Mouse (Mus musculus) liver, embryonic 14.5 days (tissue): ENCODE measurements around the gene Tmem132b. TPM values are rescaled to one million over a fixed set of nuclear protein-coding genes. Genes with fewer than 3 reads are reported as not detected.

Experiments
- ATAC-seq: fragments of 200-750 bp; cut with Nextera tagmentation; 2 replicates; pipeline ENCODE4 v1.8.0; 2017; ENCODE audit warnings: moderate number of reproducible peaks, mild to moderate bottlenecking, moderate library complexity; ENCODE audit not compliant: insufficient read depth
- DNase-seq, 3 experiments: peaks; one replicate each; pipeline ENCODE4 v3.0.0-alpha.2; 2012 to 2013; ENCODE audit warnings: low read depth in 3 of 3, low spot score in 3 of 3
- H3K27ac ChIP-seq: fragments of 300-500 bp; sonication (generic); 2 replicates; pipeline ENCODE4 v1.5.1; 2014; ENCODE audit warnings: moderate library complexity, mild to moderate bottlenecking, control low read depth, inconsistent platforms
- H3K27me3 ChIP-seq: fragments of 300-500 bp; sonication (generic); 2 replicates; pipeline ENCODE4 v1.6.1; 2014; ENCODE audit warnings: mild to moderate bottlenecking, low read length, moderate library complexity; ENCODE audit not compliant: control insufficient read depth, insufficient read depth
- H3K36me3 ChIP-seq: fragments of 300-500 bp; sonication (generic); replicated peaks from 2 replicates; pipeline ENCODE4 v1.6.1; 2014; ENCODE audit warnings: low read depth; ENCODE audit not compliant: control insufficient read depth, insufficient read depth
- H3K4me1 ChIP-seq, 2 experiments: fragments of 200-500 bp in 1 of 2; fragments of 300-500 bp in 1 of 2; sonication (generic) in 1 of 2; replicated peaks; 2 replicates each; pipeline ENCODE4 v1.6.1; 2012 to 2014; ENCODE audit warnings: antibody characterized with exemption in 1 of 2, inconsistent platforms in 1 of 2, low read length in 1 of 2; ENCODE audit not compliant: control insufficient read depth in 2 of 2, insufficient read depth in 2 of 2
- H3K4me2 ChIP-seq: fragments of 300-500 bp; sonication (generic); 2 replicates; pipeline ENCODE4 v1.6.1; 2014; ENCODE audit warnings: low read depth, mild to moderate bottlenecking, control low read depth, moderate library complexity
- H3K4me3 ChIP-seq, 2 experiments: fragments of 200-500 bp in 1 of 2; fragments of 300-500 bp in 1 of 2; sonication (generic) in 1 of 2; 2 replicates each; pipeline ENCODE4 v1.5.1; 2012 to 2014; ENCODE audit warnings: low read depth in 2 of 2, low read length in 2 of 2, mild to moderate bottlenecking in 2 of 2, control low read depth in 1 of 2, inconsistent platforms in 1 of 2, moderate library complexity in 1 of 2; ENCODE audit not compliant: insufficient read depth in 1 of 2
- H3K9ac ChIP-seq: fragments of 300-500 bp; sonication (generic); replicated peaks from 2 replicates; pipeline ENCODE4 v1.6.1; 2014; ENCODE audit warnings: mild to moderate bottlenecking, control low read depth, moderate library complexity
- H3K9me3 ChIP-seq: fragments of 300-500 bp; sonication (generic); 2 replicates; pipeline ENCODE4 v1.6.1; 2016; ENCODE audit warnings: low read length, mixed read lengths; ENCODE audit not compliant: control insufficient read depth
- CTCF ChIP-seq: IDR thresholded peaks from 2 replicates; pipeline ENCODE4 v1.5.1; 2016; ENCODE audit warnings: antibody characterized with exemption, low read depth, control low read depth
- EP300 ChIP-seq: IDR thresholded peaks from 2 replicates; pipeline ENCODE4 v1.6.1; 2016; ENCODE audit warnings: antibody characterized with exemption, low read depth
- WGBS: fragments of 180-500 bp; shearing (Covaris S2); extraction: QIAGEN DNeasy Blood & Tissue Kit; methylation state at CpG from one replicate; pipeline ENCODE4 v1.1.7; 2014; ENCODE audit not compliant: insufficient replicate concordance; 5-methylcytosine and 5-hydroxymethylcytosine counted together
- polyA plus RNA-seq, 2 experiments: library from polyadenylated mRNA; depleted of rRNA in 1 of 2; stranded (reverse) in 1 of 2; unstranded in 1 of 2; fragments of >200 nt; fragmentation: Nextera tagmentation in 1 of 2; extraction: Ambion mirVana in 1 of 2; gene quantifications; 2 replicates each; pipeline versions ENCODE4 v1.2.1 to v1.2.3; 2012 to 2014

The Tmem132b gene
- polyA plus RNA-seq, 2 experiments, result not detected

- H3K9me3 ChIP-seq, result no peaks in the 10 kb centered on the region
- no peaks in the 10 kb centered on the region for H3K4me1 ChIP-seq
- DNase-seq (no peak), ATAC-seq (no peak)
- no peak overlapping the region for H3K4me2 ChIP-seq
- WGBS, result 28% methylated on average over 2 of the region's 2 CpGs
- no peak for TF ChIP-seq CTCF
- no peak for TF ChIP-seq EP300
- H3K27ac ChIP-seq, result no peak overlapping the region
- no peaks in the 10 kb centered on the region for H3K27me3 ChIP-seq
- no peak overlapping the region for H3K9ac ChIP-seq
- no peak overlapping the region for H3K4me3 ChIP-seq
- no peaks in the 10 kb centered on the region for H3K36me3 ChIP-seq
Measured at GRCm38 (mm10) chr5:125649982-125650381, 118.4 kb downstream of the Tmem132b start.

- WGBS, result 72% methylated on average over 5 of the region's 5 CpGs
- Histone ChIP-seq H3K27ac (no peak overlapping the region), H3K36me3 (no peaks in the 10 kb centered on the region), H3K4me1 (no peaks in the 10 kb centered on the region), H3K4me3 (no peak overlapping the region), H3K9me3 (no peaks in the 10 kb centered on the region), H3K9ac (no peak overlapping the region), H3K27me3 (no peaks in the 10 kb centered on the region), H3K4me2 (no peak overlapping the region)
- no peak for ATAC-seq
- no peak for TF ChIP-seq EP300
- no peak for TF ChIP-seq CTCF
- no peak for DNase-seq
Measured at GRCm38 (mm10) chr5:125658101-125658500, 126.5 kb downstream of the Tmem132b start.

- 56% methylated on average over 14 of the region's 14 CpGs for WGBS
- ATAC-seq (no peak), DNase-seq (no peak)
- no peak for TF ChIP-seq CTCF
- TF ChIP-seq EP300, result no peak
- Histone ChIP-seq H3K36me3 (no peaks in the 10 kb centered on the region), H3K9ac (no peak overlapping the region), H3K9me3 (no peaks in the 10 kb centered on the region), H3K27ac (no peak overlapping the region), H3K4me2 (no peak overlapping the region), H3K4me3 (no peak overlapping the region), H3K4me1 (no peaks in the 10 kb centered on the region), H3K27me3 (no peaks in the 10 kb centered on the region)
Measured at GRCm38 (mm10) chr5:125658959-125659749, 127.6 kb downstream of the Tmem132b start.

GRCm38 (mm10) chr5:125675623-125676022, 144.0 kb downstream of the Tmem132b start:
- TF ChIP-seq CTCF, result no peak
- no peak for TF ChIP-seq EP300
- no peak for ATAC-seq
- Histone ChIP-seq H3K36me3 (no peaks in the 10 kb centered on the region), H3K9ac (no peak overlapping the region), H3K4me2 (no peak overlapping the region), H3K9me3 (no peaks in the 10 kb centered on the region), H3K27ac (no peak overlapping the region), H3K4me3 (no peak overlapping the region), H3K27me3 (no peaks in the 10 kb centered on the region), H3K4me1 (no peaks in the 10 kb centered on the region)
- no peak for DNase-seq
- WGBS, result 53% methylated on average over 13 of the region's 13 CpGs

DNA sequence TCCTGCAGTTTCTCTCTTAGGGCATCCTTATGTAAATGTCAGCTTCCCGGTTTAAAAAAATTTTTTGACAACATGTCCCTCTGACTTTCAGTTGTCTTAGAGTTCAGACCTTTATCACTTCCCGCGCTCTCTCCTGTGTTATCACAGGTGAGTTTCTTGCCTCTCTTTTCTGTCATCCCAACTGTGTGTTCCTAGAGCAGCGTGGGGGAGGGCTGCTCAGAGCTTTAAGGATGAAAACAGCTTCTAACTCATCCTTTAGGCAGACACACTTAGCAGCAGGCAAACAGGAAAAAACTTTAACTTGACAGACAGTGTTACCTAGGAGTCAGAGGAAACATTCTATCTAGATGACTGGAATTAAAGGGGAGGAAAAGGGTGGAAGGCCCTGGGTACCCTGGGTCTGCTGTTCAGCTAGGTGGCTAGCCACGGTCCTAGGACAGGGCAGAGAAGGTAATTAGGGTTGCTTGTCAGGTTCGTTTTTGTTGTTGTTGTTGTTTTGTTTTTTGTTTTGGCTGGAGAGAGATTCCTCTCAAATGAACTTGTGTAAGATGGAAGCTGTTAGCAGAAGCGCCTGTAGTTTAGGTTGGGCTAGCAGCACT, 144.6 kb downstream of the Tmem132b start:
- Histone ChIP-seq H3K4me3 (no peak overlapping the region), H3K9ac (no peak overlapping the region), H3K36me3 (no peaks in the 10 kb centered on the region), H3K4me2 (no peak overlapping the region), H3K9me3 (no peaks in the 10 kb centered on the region), H3K27me3 (no peaks in the 10 kb centered on the region), H3K27ac (no peak overlapping the region), H3K4me1 (no peaks in the 10 kb centered on the region)
- no peak for TF ChIP-seq CTCF
- no peak for TF ChIP-seq EP300
- DNase-seq (no peak), ATAC-seq (no peak)
- 53% methylated on average over 7 of the region's 7 CpGs for WGBS
